Mouse (Mus musculus) retina, embryonic 14.5 days (tissue): ENCODE measurements at regions not wholly inside any gene's neighbourhood (a gene's known extent, or its start where the extent isn't known, plus 50 kb on each side); places are given as distances from the start of the nearest gene placed in this dataset.
A peak's percentile ranks its signal among the peaks of the same experiment; 100 is the strongest.

Experiments
- DNase-seq: peaks from one replicate; pipeline ENCODE4 v3.0.0-alpha.2; 2015; ENCODE audit warnings: low spot score

DNA sequence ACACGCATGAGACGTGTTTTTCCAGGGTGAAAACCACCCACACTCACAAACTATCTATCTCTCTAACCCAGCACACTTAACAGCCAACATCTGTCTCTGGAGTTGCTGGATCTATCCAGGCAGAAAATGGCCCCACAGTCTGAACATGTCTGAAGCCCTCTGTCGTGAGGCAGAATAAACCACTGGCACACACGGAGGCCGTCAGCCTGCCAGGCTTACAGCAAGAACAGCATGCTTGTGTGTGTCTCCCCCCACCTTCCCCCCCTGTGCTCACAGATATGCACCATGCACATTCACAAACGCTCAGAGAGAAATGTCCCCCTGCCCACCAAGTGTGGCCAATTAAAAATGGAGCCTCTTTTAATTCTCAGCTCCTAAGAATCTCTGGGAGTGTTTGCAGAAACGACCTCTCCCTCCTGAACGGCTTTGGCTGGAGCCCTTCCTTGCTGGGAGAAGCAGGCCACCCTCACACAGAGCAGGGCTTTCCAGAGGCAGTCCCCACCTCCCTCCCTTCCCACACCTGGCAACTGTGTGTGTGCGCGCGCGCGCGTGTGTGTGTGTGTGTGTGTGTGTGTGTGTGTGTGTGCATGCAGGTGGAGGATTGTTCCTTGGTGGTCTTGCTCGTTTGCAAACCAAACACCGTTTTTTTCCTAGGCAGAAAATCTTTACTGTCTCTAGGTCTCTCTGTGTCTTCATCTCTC is 88.7 kb downstream of the Edn3 start:
- peak; percentile 34 for DNase-seq

DNA sequence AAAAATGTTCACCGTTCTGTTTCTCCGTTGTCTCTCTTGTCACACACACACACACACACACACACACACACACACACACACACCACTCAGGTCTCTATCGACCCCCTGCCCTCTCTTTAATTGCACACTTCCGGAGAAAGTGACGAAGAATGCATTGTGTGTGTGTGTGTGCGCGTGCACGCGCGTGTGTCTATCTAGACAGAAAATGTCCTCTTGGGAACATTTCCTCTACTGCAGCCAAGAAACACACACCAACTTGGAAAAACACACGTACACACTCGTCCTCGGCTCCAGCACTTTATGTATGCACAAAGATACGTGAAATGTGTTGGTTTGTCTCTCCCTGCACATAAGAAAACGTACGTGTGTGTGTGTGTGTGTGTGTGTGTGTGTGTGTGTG is 90.4 kb downstream of the Edn3 start:
- no peak for DNase-seq

DNA sequence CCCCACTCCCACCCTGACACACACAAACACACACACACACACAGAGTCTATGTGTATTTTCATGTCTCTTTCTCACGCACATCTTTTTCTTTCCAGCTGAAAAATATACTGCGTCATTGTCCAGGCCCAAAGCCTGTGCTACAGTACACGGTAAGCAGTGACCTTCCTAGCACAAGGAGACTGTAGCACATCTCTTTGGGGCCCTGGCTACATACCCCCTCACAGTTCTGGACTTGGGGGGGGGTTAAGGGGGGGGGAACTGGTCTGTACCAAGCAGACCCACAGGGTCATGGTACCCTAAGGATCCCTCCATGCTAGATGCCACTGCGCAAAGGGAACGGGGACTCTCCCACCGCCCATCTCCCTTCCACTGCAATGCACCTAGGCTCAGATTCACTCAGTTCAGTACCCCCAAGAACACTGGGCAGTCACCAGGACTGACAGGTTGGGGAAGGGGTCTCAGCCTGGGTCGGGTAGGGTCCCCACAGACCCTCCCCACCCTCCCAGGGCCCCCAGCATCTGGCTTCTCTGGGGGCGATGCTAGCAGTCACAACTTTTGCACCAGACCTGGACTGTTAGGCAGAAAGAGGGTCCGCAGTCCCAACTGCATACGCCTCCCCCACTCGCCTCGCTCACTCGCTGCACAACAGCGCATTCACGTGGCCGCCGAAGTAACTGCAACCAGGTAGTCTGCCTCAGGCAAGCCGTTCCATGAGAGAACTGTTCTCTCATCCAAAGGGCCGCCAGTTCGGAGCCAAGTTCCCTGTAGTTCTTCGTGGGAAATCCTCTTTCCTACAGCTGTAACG is 91.3 kb downstream of the Edn3 start:
- DNase-seq, result peak; percentile 80

DNA sequence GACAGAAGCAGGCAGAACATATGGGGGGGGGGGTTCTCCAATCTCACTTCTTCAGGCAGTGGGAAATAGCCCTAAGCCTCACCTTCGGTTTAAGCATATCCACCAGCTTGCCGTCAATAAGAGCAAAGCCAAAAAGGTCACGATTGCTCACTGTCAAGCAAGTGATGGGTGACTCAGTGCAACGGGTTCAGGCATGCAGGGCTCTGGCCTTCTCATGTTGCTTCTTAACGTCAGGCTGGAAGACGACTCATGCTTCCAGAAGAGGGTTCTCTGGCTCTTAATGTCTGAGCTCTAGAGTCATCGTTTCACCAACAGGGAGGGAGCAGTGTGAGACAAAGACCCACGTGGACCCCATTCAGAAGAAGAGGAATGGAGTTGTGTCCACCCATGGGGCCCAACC is 93.4 kb downstream of the Edn3 start:
- no peak for DNase-seq

DNA sequence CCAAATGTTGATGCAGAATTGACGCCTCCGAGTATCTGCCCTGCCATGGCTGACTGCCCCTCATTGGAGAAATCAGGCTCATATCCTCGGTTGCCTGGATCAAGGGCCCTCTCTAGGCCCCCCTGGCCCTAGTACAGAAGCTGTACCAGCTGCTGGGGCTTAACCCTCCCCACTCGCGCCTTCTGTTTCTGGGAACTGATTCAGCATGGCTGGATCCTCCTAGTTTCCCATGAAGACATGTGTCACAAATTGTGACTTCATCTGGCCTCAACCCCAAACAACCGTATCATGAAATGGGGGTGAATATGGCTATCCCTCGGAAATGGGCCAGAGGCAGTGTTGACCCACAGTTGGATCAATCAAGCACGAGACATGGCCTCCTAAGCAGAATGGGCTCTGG is 95.1 kb downstream of the Edn3 start:
- DNase-seq, result no peak

DNA sequence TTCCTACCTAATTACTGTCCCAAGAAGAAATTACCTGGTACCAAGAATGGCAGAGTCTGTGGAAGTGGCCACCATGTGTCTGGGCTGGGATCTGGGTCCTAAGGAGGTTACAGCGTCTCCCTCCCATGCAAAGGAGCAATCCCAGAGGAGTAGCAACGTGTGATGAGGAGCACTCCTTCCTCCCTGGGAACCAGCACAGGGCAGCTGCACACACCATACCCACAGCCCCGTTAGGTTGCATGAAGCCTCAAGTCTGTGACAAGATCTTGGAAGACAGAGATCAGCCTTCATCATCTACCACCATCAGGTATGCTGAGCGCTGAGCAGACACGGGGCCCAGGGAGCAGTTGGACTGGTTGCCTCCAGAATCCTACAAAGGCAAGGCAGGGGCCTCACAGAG is 95.7 kb downstream of the Edn3 start:
- no peak for DNase-seq

DNA sequence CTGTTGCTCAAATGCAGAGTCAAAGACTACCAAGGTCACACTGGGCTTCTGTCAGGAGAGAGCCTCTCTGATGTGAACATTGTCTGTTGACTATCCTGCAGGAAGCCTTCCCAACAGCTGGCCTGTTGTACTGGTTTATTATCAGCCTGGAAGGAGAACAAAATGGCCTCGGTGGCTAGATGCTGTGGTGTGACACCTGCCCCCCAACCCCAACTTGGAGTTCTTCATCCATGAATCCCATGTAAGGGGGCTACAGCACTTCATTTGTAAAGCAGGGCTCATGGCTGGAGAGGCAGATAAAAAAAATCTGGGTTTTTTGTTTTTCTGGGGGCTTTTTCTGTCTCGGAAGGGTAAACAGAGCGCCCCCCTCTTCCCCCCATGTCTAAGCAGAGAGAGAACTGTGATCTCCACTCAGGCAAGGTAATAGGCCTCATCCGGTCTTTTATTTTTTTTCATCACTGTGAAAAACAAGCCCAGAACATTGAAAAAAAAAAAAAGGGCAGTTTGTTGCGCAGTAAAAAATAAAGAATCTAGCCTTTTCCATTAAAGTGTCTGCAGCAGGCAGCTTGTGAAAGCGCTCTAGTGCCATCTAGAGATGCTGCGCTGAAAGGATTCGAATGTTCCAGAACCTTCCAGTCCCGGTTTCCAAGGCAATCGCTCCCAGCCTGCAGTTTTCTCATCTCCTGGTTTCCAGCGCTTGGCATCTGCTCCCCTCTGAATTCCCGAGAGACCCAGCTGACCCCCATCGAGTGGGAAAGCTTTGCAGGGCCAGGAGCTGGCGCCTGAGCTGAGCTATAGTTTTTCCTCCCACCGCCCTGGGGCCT is 97.8 kb downstream of the Edn3 start:
- peak; percentile 85 for DNase-seq

DNA sequence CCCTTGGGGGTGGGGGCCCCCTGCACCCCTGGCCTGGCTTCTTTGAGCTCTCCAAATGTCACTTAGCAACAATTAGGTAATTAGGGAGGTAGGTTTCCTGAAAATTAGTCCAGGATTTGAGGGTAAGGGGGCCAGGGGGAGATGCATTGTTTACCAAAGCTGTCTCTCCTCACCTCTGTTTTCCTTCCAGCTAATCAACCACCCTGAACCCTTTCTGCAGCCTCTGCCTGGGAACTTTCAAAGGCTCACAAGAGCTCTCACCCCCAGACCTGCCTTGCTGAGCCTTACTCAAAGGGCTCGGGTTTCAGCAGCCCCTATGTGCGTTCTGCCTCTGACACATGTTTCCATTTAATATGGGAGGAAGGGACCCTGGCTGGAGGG is 98.4 kb downstream of the Edn3 start:
- DNase-seq, result no peak

DNA sequence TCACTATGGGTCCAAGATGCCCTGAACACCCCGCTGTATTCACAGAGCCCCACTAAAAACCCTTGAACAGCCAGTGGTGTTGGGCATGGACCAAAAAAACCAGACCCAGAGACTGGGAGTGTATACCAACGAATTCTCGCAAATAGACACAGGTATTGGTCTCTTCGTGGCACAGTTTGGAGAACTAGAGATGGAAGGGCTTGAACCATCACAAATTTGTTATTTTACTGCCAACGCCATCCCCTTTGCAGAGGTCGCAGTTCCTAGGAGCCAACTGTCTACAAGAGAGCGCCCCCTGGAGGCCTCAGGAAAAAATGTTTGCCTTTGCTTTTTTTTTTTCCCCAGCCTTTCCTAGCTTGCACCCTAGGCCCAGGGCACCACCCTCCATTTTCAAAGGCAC is 99.1 kb downstream of the Edn3 start:
- DNase-seq, result peak; percentile 76

DNA sequence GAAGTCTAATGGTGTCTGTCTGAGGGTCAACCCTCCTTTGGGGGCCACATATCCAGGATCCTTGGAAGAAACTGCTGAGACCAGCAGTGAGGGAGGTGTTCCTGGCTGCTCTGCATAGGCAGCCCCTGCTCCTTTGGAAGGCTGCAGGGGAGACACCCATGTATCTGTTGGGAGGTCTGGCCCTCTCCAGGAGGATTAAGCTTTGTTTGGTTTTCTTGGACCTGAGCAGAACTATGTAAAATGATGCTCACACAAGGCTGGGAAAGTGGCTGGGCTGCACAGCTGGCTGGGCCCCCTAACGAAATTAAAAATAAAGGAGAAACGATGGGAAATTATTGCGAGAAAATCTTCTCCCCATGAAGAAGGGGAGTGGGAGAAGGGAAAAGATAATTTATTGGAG is 104.2 kb downstream of the Edn3 start:
- no peak for DNase-seq

DNA sequence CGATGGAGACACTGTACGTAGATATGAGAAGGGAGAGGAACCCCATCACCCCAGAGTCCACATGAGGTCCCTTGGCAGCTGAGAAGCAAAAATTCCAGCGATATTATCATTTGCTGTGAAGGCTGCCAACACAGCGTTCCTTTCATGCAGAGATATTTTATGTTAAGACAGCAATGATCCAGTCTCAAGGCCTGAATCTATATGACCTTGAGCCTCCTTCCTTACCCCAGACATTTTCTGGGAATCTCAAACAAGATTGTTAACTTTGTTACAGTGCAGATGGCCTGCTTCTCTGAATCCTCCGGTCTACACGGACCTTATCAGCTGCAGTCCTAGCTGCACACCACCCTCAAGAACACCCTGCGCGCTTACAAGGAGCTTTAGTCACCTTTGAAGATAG is 106.1 kb downstream of the Edn3 start:
- DNase-seq, result no peak

DNA sequence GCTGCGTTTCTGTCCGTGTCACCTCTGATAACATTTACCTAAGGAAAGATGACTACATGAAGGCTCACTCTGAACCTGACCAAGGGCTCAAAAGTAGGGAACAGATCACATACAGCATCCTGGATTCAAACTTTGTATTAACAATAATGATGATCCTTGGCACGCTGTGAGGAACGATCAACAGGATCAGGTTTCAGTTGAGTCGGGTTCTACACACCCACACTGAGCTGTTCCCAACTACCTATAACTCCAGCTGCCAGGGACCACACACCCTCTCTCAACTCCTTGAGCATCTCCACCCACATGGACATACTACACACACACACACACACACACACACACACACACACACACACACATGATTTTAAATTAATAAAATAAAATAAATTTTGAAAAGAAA is 107.0 kb downstream of the Edn3 start:
- DNase-seq, result no peak

DNA sequence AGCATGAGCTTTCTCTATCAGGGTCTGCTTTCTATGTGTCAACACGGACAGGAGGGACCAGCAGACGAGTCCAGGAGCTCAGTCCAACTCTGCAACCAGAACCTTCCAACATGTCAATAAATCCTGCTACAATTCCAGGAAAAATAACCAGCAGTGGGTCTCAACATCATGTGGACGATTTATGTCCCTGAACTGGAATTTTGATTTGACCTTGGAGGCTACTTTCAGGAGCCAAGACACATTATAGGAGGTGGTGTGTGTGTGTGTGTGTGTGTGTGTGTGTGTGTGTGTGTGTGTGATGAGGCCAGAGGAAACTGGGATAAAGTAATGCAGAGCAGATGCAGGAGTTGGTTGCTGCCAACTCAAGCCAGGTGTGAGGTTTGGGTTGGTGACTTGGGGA is 107.8 kb downstream of the Edn3 start:
- DNase-seq, result no peak

DNA sequence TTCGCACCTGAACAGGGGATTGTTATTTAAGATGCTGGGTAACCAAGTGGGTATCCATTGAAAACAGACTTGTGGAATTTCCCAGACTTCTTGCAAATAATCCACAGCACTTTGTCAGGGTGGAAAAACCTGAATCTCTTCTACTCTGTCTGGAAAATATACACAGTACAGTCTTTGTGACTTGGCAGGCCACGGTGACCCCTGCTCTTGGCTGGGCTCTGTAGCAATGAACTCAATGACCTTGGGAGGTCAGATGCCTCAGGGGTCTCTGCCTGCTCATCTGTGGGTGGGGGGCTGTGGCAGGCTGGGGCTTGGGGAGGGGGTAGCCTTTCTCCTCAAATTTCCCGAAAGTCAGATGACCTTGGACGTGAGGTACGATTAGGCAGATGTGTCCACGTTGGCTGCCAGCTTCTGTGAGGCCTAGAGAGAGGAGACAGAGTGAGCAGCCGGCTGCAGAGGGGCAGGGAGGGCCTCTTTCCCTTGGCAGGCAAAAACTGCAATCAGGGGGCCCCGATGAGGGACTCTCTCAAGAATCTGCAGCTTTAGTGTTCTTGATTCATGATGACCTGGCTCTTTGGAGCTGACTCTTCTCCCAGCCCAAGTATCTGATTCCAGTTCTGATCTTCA is 108.4 kb downstream of the Edn3 start:
- no peak for DNase-seq

DNA sequence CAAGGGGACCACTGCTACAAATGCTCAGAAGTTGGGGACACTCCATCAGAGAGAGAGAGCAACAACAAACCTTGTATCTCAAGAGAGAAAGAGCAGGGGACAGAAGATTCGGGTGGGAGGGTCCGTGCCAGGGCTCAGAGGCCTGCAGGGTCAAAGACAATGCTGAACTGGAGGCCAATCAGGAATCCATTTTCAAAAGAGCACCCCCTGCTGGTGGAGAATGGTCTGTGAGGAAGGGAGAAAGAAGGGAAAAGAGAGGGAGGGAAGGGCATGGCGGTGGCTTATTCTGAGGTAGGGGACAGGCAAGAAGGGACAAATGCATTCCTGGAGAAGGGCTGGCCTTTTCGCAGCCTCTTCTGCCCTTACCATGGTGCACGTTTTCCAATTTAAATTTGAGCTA is 109.9 kb downstream of the Edn3 start:
- peak; percentile 55 for DNase-seq

DNA sequence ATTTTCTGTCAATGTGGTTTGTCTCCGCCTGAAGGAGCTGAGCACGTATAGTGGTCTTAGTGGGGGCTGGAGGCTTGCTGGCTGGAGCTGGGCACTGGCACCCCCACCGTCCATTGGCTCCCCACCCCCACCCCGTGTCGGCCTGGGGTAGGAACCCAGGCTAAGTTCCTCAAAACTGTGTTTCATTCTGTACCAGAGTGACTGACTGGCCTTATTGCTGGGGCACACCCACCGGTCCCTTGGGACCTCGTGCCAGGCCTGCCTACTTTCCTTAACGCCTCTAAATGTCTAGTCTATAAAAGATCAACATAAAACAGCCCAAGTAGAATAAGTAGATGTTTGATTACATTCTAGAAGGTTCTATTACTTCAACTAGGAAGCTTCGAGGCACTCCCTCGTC is 110.8 kb downstream of the Edn3 start:
- no peak for DNase-seq

DNA sequence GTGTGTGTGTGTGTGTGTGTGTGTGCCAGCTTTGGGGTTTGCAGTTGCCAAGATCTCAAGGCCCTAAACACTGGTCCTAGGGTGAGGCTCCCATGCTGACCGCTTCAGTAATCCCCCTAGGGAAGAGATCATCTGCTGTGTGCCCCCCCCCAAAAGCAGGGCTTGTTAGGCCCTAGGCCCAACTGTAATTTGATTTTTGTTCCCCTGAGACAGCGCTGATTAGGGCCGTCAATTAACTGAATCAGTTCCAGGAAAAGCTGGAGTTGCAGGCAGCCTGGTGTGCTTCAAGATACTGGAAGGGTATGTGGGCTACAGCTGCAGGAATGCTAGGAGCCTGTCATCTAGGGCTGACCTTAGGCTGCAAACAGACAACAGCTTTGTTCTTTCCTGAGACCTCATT is 111.4 kb downstream of the Edn3 start:
- DNase-seq, result peak; percentile 47

DNA sequence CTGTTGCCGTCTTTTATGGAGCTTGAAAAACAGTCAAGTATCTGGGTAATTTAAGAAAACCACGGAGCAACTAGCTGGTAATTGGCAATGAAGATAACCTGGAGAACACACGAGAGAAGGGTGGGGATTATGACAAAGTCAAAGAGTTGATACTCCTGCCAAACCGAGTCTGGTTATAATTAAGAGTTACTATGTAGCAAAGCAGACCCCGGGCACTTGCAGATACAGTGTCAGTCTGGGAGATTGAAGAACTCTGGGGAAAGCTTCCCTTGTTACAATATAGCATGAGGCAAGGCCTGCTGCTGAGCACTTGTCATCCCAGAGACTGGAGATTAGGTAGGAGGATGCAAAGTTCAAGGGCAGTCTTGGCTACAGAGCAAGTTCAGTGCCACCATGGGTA is 116.5 kb downstream of the Edn3 start:
- DNase-seq, result no peak

DNA sequence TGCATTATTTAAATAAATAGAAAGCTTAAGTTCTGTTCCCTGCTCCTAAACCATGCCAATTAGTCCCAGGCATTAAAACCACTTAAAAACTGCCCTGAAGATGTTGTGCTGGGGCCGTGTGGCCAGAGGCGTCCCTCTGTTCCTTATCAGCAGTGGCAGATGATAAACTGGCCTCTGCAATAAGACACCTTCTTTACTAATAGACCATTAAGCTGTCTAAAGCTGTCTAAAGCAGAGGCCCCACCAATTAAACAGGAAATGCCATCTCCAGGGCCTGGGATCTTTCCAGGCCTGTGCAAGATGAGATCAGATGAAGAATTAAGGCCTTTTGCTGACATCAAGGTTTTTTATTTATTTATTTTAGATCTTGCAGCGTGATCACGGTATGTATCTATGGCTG is 118.6 kb downstream of the Edn3 start:
- no peak for DNase-seq

DNA sequence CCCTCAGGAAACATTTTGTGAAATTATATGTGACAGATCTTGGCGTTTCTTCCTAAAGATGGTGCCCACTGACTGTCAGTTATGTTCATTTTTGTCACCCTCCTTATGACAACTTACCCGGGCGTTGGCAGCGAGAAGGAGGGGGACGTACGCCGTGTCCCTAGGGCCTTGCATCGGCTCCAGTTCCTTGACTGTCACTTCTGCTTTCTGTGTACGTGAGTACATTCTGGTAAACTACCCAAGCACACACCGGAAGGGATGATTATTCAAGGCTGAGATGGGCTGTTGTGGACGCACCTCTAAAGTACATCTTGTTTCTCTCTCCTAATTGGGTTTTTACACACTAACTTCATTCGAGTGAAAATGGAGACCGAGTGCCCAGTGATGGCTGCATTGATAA is 120.2 kb downstream of the Edn3 start:
- no peak for DNase-seq

DNA sequence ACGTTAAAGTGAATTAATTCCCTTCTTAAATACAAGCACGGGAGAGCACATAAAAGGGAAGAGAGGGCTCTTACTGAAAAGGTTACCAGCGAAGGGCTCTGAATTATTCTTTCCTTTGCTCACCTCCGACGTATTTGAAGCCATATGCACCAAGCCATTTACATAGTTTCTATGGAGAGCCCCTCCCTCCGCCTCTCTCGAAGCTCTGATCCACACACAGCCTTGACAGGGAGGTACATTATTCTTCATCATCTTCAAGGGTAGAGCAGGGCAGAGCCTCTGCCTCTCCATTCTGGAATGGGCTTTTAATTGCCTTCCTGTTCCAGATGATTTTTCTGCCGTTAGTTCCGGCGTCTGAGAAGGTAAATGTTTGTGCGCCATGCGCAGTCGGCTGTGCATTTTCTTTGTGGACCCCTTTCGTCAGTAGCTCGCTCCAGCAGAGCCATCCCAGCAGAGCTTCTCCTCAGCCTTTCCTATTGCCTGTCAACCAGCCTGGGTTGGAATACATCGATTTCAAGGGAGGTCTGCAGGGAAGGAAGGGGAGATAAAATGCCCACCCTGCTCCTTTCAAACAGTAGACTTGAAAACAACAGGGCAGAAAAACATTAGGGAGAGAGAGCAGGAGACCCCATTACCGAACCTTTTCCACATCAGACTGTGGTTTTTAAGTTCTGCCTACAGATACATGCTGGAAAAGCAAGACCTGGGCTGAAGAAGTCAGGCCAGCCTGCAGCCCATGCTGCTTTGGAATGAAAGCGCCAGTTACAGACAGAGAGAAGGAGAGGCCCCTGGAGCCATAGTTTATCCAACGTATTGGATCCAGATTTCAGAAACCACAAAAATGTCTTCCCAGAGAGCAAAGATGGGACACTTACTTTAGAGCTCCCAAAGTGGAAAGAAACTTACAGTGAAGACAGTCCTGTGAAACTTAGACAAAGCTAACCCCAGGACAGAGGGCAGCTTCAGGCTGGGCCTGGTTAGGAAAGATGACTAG is 124.1 kb downstream of the Edn3 start:
- no peak for DNase-seq
